Mouse (Mus musculus) Patski (cell line): ENCODE measurements around the gene Hdac4. TPM values are rescaled to one million over a fixed set of nuclear protein-coding genes. Genes with fewer than 3 reads are reported as not detected.

Source experiments
- ATAC-seq: fragments of 100-300 bp; one replicate; pipeline ENCODE4 v1.8.0; 2021
- CTCF ChIA-PET: fragments of 350-600 bp; sonication (Branson Sonifier 250); formaldehyde crosslinking; loops from one replicate; lab custom pipeline; 2022; ENCODE audit warnings: inconsistent platforms; lab: Charles Lee
- POLR2A ChIA-PET: fragments of 350-600 bp; sonication (Branson Sonifier 250); formaldehyde crosslinking; loops from one replicate; lab custom pipeline; 2022; ENCODE audit warnings: antibody characterized with exemption, inconsistent platforms; lab: Charles Lee
- DNase-seq: peaks from one replicate; pipeline ENCODE4 v3.0.0-alpha.2; 2011; ENCODE audit warnings: low read depth, low spot score
- H3K27me3 ChIP-seq: fragments of 371-371 bp; one replicate; pipeline ENCODE4 v1.5.1; 2021
- CTCF ChIP-seq: fragments of 100-300 bp; IDR thresholded peaks from one replicate; pipeline ENCODE4 v1.5.1; 2021
- in situ Hi-C: fragments of 300-500 bp; cut with MboI; formaldehyde crosslinking; loops from 3 replicates; pipeline ENCODE4 v1.11.1; 2018; ENCODE audit warnings: low pct_unique_long_range_greater_than_20kb, mixed read lengths
- polyA plus RNA-seq: library from polyadenylated mRNA; unstranded; gene quantifications from one replicate; pipeline ENCODE4 v1.2.3, GENCODE M21; 2021

Hdac4 gene
- polyA plus RNA-seq, 1 experiment from 2014 or later: 15.0 TPM

DNA sequence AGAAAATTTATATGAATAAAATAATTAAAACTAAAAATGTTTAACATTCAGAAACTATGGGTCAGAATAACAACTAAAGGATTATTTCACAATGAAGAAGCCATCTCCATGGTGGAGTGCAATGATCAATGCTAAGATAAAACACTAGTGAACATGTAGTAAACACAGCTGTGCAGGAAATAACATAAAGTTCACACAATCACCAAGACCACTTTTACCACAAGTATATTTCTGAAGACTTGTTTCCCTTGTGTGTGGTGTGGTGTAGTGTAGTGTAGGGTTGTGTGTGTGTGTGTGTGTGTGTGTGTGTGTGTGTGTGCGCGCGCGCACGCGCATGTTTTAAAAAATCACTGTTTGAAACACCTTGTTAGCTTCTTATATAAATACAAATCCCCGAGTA lies 126.0 kb downstream of the Hdac4 start:
- in situ Hi-C loops: no loop called here
- CTCF ChIA-PET: no interaction called here
- POLR2A ChIA-PET: no interaction called here
- H3K27me3 ChIP-seq: no peaks in the 10 kb centered on the region
- DNase-seq (no peak), ATAC-seq (no peak)
- TF ChIP-seq CTCF: no peak

DNA sequence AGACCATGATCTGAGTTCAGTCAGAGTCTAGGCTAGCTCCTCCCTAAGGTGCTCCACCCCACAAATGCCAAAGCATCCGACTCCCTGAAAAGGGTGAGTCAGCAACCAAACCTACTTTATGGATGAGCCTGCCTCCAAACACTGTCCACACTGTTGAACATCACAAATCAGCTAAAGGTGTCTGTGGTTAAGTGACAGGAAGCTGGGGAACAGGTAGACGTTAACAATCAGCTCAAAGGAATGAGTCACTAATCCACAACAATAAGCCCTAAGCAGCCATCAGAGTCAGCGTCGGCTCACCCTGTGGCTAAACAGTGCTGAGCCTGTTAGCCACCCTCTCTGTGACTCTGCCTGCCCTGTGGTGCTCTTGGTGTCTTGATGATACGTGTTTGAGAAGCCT lies 131.2 kb downstream of the Hdac4 start:
- H3K27me3 ChIP-seq: no peaks in the 10 kb centered on the region
- no peak for TF ChIP-seq CTCF
- in situ Hi-C loops: no loop called here
- ChIA-PET CTCF (interaction anchor here (1.2 to 1.3 kb wide), 3 partner anchors 9 to 108 kb away, joined by 3 to 4 read pairs (median 3); no protein-coding TSS in a partner anchor), POLR2A (no interaction called here)
- ATAC-seq (peak; percentile 42), DNase-seq (no peak)

DNA sequence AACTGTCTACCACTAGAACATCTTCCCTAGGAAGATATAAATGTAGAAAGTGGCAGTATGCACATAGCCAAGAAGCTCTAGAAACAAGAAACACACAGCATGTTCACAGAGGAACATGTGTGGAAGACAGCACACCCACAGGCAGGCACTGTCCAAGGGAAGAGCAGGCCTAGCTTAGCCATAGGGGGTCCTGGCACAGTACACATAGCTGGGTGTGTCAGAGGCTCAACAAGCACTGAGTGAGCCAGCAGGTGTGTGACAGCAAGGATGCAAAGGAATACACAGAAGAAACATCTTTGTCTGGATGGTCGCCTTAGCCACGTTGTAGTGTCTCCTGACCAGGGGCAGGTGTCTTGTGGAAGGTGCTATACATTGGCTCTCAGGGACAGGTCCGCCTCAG lies 132.2 kb downstream of the Hdac4 start:
- in situ Hi-C loops: no loop called here
- no peaks in the 10 kb centered on the region for H3K27me3 ChIP-seq
- ATAC-seq (no peak), DNase-seq (no peak)
- POLR2A ChIA-PET: interaction anchor here (0.7 kb wide), 1 partner anchor 54 kb away, joined by 3 read pairs; no protein-coding TSS in a partner anchor
- no peak for TF ChIP-seq CTCF
- CTCF ChIA-PET: interaction anchor here (1.2 to 1.3 kb wide), 3 partner anchors 8 to 109 kb away, joined by 3 to 4 read pairs (median 3); no protein-coding TSS in a partner anchor

DNA sequence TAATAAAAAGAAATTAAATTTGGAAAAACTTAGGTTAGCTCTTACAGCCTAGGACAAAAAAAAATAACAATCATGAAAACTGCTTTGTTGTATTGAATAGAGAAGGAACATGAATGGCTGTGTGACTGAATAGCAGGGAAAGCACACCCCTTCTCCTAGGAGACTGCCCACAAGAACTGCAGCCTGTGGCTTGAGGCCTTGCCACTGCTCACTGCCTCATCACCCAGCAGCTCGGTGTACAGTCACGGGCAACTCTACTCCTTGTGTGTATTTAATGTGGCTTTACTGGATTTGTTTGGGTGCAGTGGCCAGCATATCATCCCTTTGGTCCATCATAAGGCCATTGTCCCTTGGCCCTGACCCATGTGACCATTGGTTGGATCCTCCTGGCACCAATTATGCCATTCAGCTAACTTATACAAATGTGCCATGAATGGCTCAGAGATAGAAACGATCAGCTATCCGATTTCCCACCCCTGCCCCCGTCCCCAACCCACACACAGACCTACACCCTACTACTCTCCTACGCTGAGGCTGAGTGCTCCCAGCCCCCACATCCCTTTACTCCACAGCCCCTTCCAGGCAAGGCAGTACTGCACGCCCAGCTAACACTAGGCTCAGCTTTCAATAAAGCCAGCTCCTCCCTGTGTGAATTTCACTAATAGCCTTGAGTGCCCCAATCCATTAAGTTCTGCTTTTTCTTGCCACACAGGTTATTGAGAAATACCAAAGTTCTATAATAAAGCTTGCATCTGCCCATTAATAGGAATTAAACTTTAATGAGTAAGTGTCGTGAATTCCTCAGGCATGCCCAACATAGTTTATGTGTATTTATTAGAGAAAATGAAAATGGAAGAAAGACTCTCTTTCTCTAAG lies 134.1 kb downstream of the Hdac4 start:
- POLR2A ChIA-PET: interaction anchor here (0.6 kb wide), 1 partner anchor 61 kb away, joined by 3 read pairs; no protein-coding TSS in a partner anchor
- ATAC-seq: no peak
- no peak for DNase-seq
- H3K27me3 ChIP-seq: no peaks in the 10 kb centered on the region
- CTCF ChIA-PET: interaction anchor here (0.7 to 1.2 kb wide), 4 partner anchors 10 to 25 kb away, joined by 3 to 5 read pairs (median 4); no protein-coding TSS in a partner anchor
- TF ChIP-seq CTCF: no peak
- in situ Hi-C loops: no loop called here

DNA sequence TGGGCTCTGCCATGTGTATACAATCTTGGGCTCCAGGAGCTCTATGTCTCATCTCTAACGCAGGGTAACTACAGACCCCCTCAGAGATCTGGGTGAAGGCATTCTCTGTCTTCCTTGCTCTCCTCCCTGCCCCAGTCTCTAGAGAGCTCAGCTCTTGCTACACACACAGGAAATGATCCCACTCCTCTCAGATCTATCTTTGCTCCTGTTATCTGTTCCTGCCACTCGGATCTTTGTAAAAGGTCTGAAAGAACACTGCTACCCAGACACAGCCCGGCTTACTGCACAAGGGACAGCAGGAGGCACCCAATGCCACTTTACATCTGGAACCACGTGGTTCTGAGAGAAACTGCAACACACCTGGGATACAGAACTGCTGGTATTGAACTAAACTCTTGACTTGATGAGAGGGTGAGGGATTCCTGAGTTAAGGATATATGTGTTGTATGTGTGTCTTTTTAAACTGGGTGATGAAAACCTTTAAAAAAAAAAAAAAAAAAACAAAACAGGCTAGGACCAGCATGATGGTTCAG lies 134.9 kb downstream of the Hdac4 start:
- TF ChIP-seq CTCF: no peak
- no peaks in the 10 kb centered on the region for H3K27me3 ChIP-seq
- ChIA-PET POLR2A (interaction anchor here (0.6 kb wide), 1 partner anchor 61 kb away, joined by 3 read pairs; no protein-coding TSS in a partner anchor), CTCF (no interaction called here)
- ATAC-seq: no peak
- no peak for DNase-seq
- in situ Hi-C loops: no loop called here

DNA sequence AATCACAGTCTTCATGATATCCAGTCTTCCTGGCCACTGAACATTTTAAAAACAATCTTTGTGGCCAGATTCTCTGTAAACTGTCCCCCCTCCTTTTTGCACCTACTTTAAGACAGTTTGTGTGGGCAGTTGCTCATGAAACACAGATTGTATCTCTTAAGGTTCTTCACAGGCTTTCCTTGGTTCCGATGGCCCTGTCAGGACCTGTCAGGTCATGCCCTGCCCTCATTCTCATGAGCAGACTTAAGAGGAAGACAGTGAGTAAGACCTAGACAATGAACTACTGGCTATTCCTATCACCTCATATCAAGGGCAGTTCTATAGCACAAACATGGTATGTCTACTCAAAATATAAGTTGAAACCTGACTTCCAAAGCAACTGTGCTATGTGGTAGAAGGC lies 135.9 kb downstream of the Hdac4 start:
- H3K27me3 ChIP-seq: no peaks in the 10 kb centered on the region
- in situ Hi-C loops: no loop called here
- TF ChIP-seq CTCF: no peak
- no peak for ATAC-seq
- DNase-seq: no peak
- POLR2A ChIA-PET: no interaction called here
- CTCF ChIA-PET: no interaction called here

DNA sequence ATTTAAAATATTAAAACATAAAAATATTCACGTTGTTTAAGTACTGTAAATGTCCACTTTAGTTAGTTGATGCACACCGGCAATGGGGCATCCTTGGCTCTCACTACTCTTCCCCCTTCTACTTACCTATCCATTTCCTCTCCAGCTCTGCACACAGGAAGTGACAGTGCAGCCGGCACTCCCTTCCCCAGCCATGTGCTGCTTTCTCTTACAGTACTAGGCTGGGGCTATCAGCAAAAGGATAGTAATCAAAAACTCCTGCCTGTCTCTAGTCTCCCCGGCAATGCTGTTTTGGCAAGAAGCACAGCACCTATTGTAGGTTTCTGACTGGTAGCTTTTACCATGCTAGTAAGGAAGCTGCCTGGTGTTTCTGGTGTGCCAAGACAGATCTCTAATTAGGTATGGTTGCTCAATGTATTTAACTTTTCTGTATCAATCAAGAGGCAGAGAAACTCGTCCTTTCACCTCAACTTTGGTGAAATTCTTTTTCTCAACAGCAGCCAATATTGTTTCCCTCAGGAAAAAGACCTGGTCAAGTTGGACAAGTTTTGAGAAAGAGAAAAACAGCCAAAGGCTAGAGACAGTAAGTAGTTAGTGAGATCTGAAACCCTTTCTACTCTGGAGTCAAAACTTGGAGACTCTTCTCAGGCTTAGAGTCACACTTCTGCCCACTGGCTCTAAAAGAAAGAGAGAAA lies 136.6 kb downstream of the Hdac4 start:
- ChIA-PET CTCF (no interaction called here), POLR2A (no interaction called here)
- no peak for TF ChIP-seq CTCF
- in situ Hi-C loops: no loop called here
- ATAC-seq (no peak), DNase-seq (no peak)
- H3K27me3 ChIP-seq: no peaks in the 10 kb centered on the region

DNA sequence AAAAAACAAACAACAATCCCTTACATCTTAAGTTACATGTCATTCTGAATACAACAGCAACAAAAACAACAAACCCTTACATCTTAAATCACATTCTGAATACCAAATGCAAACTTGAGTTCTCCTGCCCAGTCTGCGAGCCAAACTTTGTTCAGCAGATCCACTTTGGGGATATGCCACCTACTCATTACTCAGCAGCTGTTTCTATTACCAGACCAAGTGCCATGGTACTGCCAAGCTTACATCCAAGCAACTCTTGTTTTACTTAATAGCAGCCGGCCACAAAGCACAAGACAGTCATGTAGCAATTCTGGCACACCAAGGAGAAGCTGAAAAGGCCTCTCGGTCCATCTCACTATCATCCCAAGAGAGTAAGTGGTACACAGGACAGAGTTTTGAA lies 138.4 kb downstream of the Hdac4 start:
- ATAC-seq (no peak), DNase-seq (no peak)
- no peaks in the 10 kb centered on the region for H3K27me3 ChIP-seq
- ChIA-PET CTCF (no interaction called here), POLR2A (no interaction called here)
- in situ Hi-C loops: no loop called here
- no peak for TF ChIP-seq CTCF

DNA sequence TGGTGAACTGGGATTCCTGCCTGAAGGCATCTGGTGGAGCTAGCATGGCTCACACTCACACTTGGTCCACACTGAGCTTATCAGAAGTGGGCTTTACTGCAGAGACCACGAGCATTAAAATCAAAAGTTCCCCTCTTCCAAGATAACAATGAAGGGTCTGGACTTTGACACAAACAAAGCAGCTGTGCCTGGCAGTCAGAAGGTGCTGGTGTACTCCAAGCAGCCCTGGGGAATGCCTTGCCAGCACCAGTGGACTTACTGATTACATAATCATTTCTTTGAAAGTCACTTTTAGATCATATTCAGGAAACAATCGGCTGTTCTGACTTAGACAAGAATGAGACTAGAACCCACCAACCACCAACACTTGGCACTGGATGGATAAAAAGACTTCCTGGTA lies 140.3 kb downstream of the Hdac4 start:
- no peak for DNase-seq
- ATAC-seq: no peak
- TF ChIP-seq CTCF: no peak
- ChIA-PET CTCF (interaction anchor here (1.5 to 1.8 kb wide), 2 partner anchors 9 to 11 kb away, joined by 4 read pairs; no protein-coding TSS in a partner anchor), POLR2A (no interaction called here)
- in situ Hi-C loops: no loop called here
- no peaks in the 10 kb centered on the region for H3K27me3 ChIP-seq

DNA sequence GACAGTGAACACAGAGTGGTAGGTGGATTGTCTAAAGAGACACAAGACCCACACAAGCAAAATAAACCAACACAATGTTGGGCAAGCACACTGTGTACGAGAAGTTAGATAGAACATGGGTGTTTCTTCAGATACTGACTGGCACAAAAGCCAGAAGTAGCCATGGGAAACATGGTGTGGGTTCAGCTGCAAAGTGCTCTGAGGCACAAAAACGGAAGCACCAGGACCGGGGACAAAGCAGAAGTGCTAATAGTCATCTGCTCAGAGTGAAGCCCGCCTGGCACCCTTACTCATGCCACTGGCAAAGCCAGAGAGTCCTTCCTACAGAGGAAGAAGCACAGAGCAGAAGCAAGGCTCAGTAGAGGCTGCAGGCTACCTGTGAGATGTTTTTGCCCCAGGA lies 143.3 kb downstream of the Hdac4 start:
- DNase-seq (no peak), ATAC-seq (no peak)
- ChIA-PET CTCF (no interaction called here), POLR2A (no interaction called here)
- in situ Hi-C loops: no loop called here
- no peaks in the 10 kb centered on the region for H3K27me3 ChIP-seq
- no peak for TF ChIP-seq CTCF
